Mouse (Mus musculus) hindbrain, embryonic 14.5 days (tissue): ENCODE data around the gene Ttc7b. TPM values are rescaled to one million over a fixed set of nuclear protein-coding genes. Genes with fewer than 3 reads are reported as not detected.

ENCODE experiments used
- ATAC-seq: fragments of 200-750 bp; cut with Nextera tagmentation; 2 replicates; pipeline ENCODE4 v1.8.0; 2017; ENCODE audit warnings: moderate number of reproducible peaks, mild to moderate bottlenecking, moderate TSS enrichment, moderate library complexity; ENCODE audit not compliant: low FRiP score
- DNase-seq: peaks from one replicate; pipeline ENCODE4 v3.0.0-alpha.2; 2015; ENCODE audit warnings: low spot score
- H3K27ac ChIP-seq: fragments of 300-500 bp; sonication (generic); 2 replicates; pipeline ENCODE4 v1.5.1; 2014; ENCODE audit warnings: mild to moderate bottlenecking, moderate library complexity
- H3K27me3 ChIP-seq: fragments of 300-500 bp; sonication (generic); 2 replicates; pipeline ENCODE4 v1.6.1; 2014; ENCODE audit warnings: mild to moderate bottlenecking, low read length, mixed read lengths; ENCODE audit not compliant: control insufficient read depth, insufficient read depth
- H3K36me3 ChIP-seq: fragments of 300-500 bp; sonication (generic); replicated peaks from 2 replicates; pipeline ENCODE4 v1.6.1; 2014; ENCODE audit not compliant: control insufficient read depth, insufficient read depth
- H3K4me1 ChIP-seq: fragments of 300-500 bp; sonication (generic); replicated peaks from 2 replicates; pipeline ENCODE4 v1.6.1; 2014; ENCODE audit warnings: antibody characterized with exemption, low read length, mixed read lengths; ENCODE audit not compliant: control insufficient read depth, insufficient read depth
- H3K4me2 ChIP-seq: fragments of 300-500 bp; sonication (generic); replicated peaks from 2 replicates; pipeline ENCODE4 v1.6.1; 2014; ENCODE audit warnings: mild to moderate bottlenecking, moderate library complexity
- H3K4me3 ChIP-seq: fragments of 300-500 bp; sonication (generic); replicated peaks from 2 replicates; pipeline ENCODE4 v1.5.1; 2014; ENCODE audit warnings: mild to moderate bottlenecking, low read length
- H3K9ac ChIP-seq: fragments of 300-500 bp; sonication (generic); 2 replicates; pipeline ENCODE4 v1.6.1; 2014
- H3K9me3 ChIP-seq: fragments of 300-500 bp; sonication (generic); 2 replicates; pipeline ENCODE4 v1.6.1; 2016; ENCODE audit warnings: low read length; ENCODE audit not compliant: control insufficient read depth
- WGBS: fragments of 180-500 bp; shearing (Covaris S2); extraction: QIAGEN DNeasy Blood & Tissue Kit; methylation state at CpG from one replicate; pipeline ENCODE4 v1.1.7; 2014; 5-methylcytosine and 5-hydroxymethylcytosine counted together
- polyA plus RNA-seq: library from polyadenylated mRNA; unstranded; fragments of >200 nt; fragmentation: Nextera tagmentation; extraction: Ambion mirVana; gene quantifications from 2 replicates; pipeline ENCODE4 v1.2.1, GENCODE M21; 2014

The Ttc7b gene
- polyA plus RNA-seq, 1 experiment from 2014 or later, result 12.4 TPM

- WGBS, result 68% methylated on average over 5 of the region's 5 CpGs
These were observed 9.0 kb upstream of the Ttc7b start for GRCm38 (mm10) chr12:100529651-100530050.

GRCm38 (mm10) chr12:100529172-100529571, 8.5 kb upstream of the Ttc7b start:
- H3K27ac ChIP-seq, result no peak overlapping the region
- no peak for DNase-seq
- 15% methylated on average over 8 of the region's 8 CpGs for WGBS

More at GRCm38 (mm10) chr12:100529651-100530050, 9.0 kb upstream of the Ttc7b start:
- H3K27me3 ChIP-seq, result no peaks in the 10 kb centered on the region
- H3K4me3 ChIP-seq, result no peak overlapping the region
- H3K27ac ChIP-seq, result no peak overlapping the region
- H3K4me1 ChIP-seq, result peaks cover 14% of the 10 kb centered on the region
- no peak overlapping the region for H3K9ac ChIP-seq
- H3K9me3 ChIP-seq, result no peaks in the 10 kb centered on the region
- H3K4me2 ChIP-seq, result no peak overlapping the region
- ATAC-seq, result no peak
- H3K36me3 ChIP-seq, result no peaks in the 10 kb centered on the region
- DNase-seq, result no peak

GRCm38 (mm10) chr12:100528246-100528645, 7.6 kb upstream of the Ttc7b start:
- H3K4me3 ChIP-seq, result no peak overlapping the region
- no peaks in the 10 kb centered on the region for H3K36me3 ChIP-seq
- no peaks in the 10 kb centered on the region for H3K27me3 ChIP-seq
- 48% methylated on average over 3 of the region's 3 CpGs for WGBS
- peaks cover 10% of the 10 kb centered on the region for H3K4me1 ChIP-seq
- H3K27ac ChIP-seq, result no peak overlapping the region
- ATAC-seq, result 0 out of 2 replicates have a peak, but pooled peaks have one; percentile 12
- H3K4me2 ChIP-seq, result peak overlapping the region; percentile 54
- H3K9me3 ChIP-seq, result no peaks in the 10 kb centered on the region
- DNase-seq, result no peak
- 0 out of 2 replicates have a peak overlapping the region, but pooled peaks have one; percentile 14 for H3K9ac ChIP-seq

More at GRCm38 (mm10) chr12:100529172-100529571, 8.5 kb upstream of the Ttc7b start:
- H3K27me3 ChIP-seq, result no peaks in the 10 kb centered on the region
- H3K9me3 ChIP-seq, result no peaks in the 10 kb centered on the region
- no peak overlapping the region for H3K4me2 ChIP-seq
- H3K36me3 ChIP-seq, result no peaks in the 10 kb centered on the region
- ATAC-seq, result no peak
- H3K9ac ChIP-seq, result no peak overlapping the region
- H3K4me1 ChIP-seq, result peaks cover 11% of the 10 kb centered on the region
- no peak overlapping the region for H3K4me3 ChIP-seq

- DNase-seq (peak; percentile 81), ATAC-seq (peak; percentile 98)
- 5% methylated on average over 9 of the region's 9 CpGs for WGBS
- no peak overlapping the region for H3K27ac ChIP-seq
- 0 out of 2 replicates have a peak overlapping the region, but pooled peaks have one; percentile 18 for H3K9ac ChIP-seq
- H3K4me2 ChIP-seq, result peak overlapping the region; percentile 54
- no peaks in the 10 kb centered on the region for H3K36me3 ChIP-seq
- no peaks in the 10 kb centered on the region for H3K9me3 ChIP-seq
- no peaks in the 10 kb centered on the region for H3K27me3 ChIP-seq
- H3K4me3 ChIP-seq, result peak overlapping the region; percentile 11
- peaks cover 10% of the 10 kb centered on the region for H3K4me1 ChIP-seq
These were observed 7.1 kb upstream of the Ttc7b start for GRCm38 (mm10) chr12:100527753-100528152.

GRCm38 (mm10) chr12:100527241-100527640, 6.6 kb upstream of the Ttc7b start:
- peak; percentile 16; the same call in 1 of the 2 replicates for ATAC-seq
- H3K4me1 ChIP-seq, result peaks cover 10% of the 10 kb centered on the region
- H3K27me3 ChIP-seq, result no peaks in the 10 kb centered on the region
- no peaks in the 10 kb centered on the region for H3K9me3 ChIP-seq
- DNase-seq, result no peak
- H3K9ac ChIP-seq, result 0 out of 2 replicates have a peak overlapping the region, but pooled peaks have one; percentile 18
- 50% methylated on average over 9 of the region's 9 CpGs for WGBS
- no peak overlapping the region for H3K27ac ChIP-seq
- peak overlapping the region; percentile 54 for H3K4me2 ChIP-seq
- H3K36me3 ChIP-seq, result no peaks in the 10 kb centered on the region
- peak overlapping the region; percentile 11 for H3K4me3 ChIP-seq

- no peaks in the 10 kb centered on the region for H3K27me3 ChIP-seq
- no peak overlapping the region for H3K9ac ChIP-seq
- H3K36me3 ChIP-seq, result no peaks in the 10 kb centered on the region
- no peak for DNase-seq
- WGBS, result 85% methylated on average over 1 of the region's 1 CpGs
- no peak overlapping the region for H3K4me3 ChIP-seq
- H3K9me3 ChIP-seq, result no peaks in the 10 kb centered on the region
- no peak for ATAC-seq
- H3K4me1 ChIP-seq, result peaks cover 10% of the 10 kb centered on the region
- H3K4me2 ChIP-seq, result no peak overlapping the region
- no peak overlapping the region for H3K27ac ChIP-seq
These were observed 5.3 kb upstream of the Ttc7b start for GRCm38 (mm10) chr12:100525939-100526338.

GRCm38 (mm10) chr12:100520077-100520793, 391 bp downstream of the Ttc7b start:
- peaks cover 13% of the 10 kb centered on the region for H3K4me1 ChIP-seq
- WGBS, result under 1% methylated on average over 71 of the region's 76 CpGs

GRCm38 (mm10) chr12:100519684-100520076, 946 bp downstream of the Ttc7b start:
- H3K36me3 ChIP-seq, result no peaks in the 10 kb centered on the region

More at GRCm38 (mm10) chr12:100520077-100520793, 391 bp downstream of the Ttc7b start:
- Histone ChIP-seq H3K36me3 (no peaks in the 10 kb centered on the region), H3K9ac (peak overlapping the region; percentile 99), H3K9me3 (no peaks in the 10 kb centered on the region), H3K4me3 (peak overlapping the region; percentile 91), H3K4me2 (peak overlapping the region; percentile 70), H3K27ac (peak overlapping the region; percentile 86), H3K27me3 (no peaks in the 10 kb centered on the region)
- ATAC-seq (peak; percentile 75), DNase-seq (peak; percentile 50)

GRCm38 (mm10) chr12:100517371-100517770, 3.3 kb downstream of the Ttc7b start:
- Histone ChIP-seq H3K27ac (no peak overlapping the region), H3K4me2 (no peak overlapping the region), H3K36me3 (no peaks in the 10 kb centered on the region), H3K27me3 (no peaks in the 10 kb centered on the region), H3K9ac (no peak overlapping the region), H3K4me3 (no peak overlapping the region), H3K9me3 (no peaks in the 10 kb centered on the region), H3K4me1 (peaks cover 13% of the 10 kb centered on the region)
- DNase-seq (no peak), ATAC-seq (no peak)
- WGBS, result 92% methylated on average over 9 of the region's 9 CpGs

More at GRCm38 (mm10) chr12:100519684-100520076, 946 bp downstream of the Ttc7b start:
- H3K4me2 ChIP-seq, result peak overlapping the region; percentile 70
- DNase-seq (peak; percentile 30), ATAC-seq (peak; percentile 25; the same call in 1 of the 2 replicates)
- no peaks in the 10 kb centered on the region for H3K9me3 ChIP-seq
- peak overlapping the region; percentile 86; the same call in 1 of the 2 replicates for H3K27ac ChIP-seq
- H3K27me3 ChIP-seq, result no peaks in the 10 kb centered on the region
- H3K4me3 ChIP-seq, result peak overlapping the region; percentile 91
- H3K9ac ChIP-seq, result peak overlapping the region; percentile 99
- H3K4me1 ChIP-seq, result peaks cover 13% of the 10 kb centered on the region
- 42% methylated on average over 7 of the region's 7 CpGs for WGBS
